Mouse (Mus musculus) kidney, adult 2 months (tissue): ENCODE measurements around the gene Sytl1.

Experiments used
- CTCF ChIP-seq: fragments of 200-500 bp; conservative IDR thresholded peaks from 2 replicates; pipeline ENCODE4 v1.5.1; 2011; ENCODE audit warnings: low read depth, mild to moderate bottlenecking, control low read depth, low read length, moderate library complexity, mixed read lengths; ENCODE audit not compliant: insufficient read depth, insufficient read length
- POLR2A ChIP-seq: fragments of 200-500 bp; IDR thresholded peaks from one replicate; pipeline ENCODE4 v1.6.1; 2011; ENCODE audit warnings: low read depth, low read length, control low read depth

DNA sequence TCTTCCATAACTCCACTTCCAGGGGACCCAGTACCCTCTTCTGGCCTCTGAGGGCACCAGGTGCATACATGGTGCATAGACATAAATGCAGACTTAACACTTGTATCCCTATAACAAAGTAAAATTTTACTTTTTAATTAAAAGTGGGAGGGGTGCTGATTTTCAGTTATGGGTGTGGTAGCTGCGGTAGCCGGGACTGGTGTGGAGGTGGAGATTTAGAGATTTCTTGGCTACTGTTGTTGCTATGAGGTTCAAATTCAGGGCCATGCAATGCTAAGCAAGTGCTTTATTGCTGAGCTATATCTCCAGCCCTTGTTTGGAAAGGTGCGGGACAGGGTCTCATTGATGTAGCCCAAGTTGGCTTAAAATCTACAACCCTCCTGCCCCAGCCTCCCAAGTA, 44.2 kb downstream of the Sytl1 start:
- TF ChIP-seq POLR2A (no peak), CTCF (no peak)
